Mouse (Mus musculus): ENCODE measurements at regions not wholly inside any gene's neighbourhood (a gene's known extent, or its start where the extent isn't known, plus 50 kb on each side); places are given as distances from the start of the nearest gene placed in this dataset.

DNA sequence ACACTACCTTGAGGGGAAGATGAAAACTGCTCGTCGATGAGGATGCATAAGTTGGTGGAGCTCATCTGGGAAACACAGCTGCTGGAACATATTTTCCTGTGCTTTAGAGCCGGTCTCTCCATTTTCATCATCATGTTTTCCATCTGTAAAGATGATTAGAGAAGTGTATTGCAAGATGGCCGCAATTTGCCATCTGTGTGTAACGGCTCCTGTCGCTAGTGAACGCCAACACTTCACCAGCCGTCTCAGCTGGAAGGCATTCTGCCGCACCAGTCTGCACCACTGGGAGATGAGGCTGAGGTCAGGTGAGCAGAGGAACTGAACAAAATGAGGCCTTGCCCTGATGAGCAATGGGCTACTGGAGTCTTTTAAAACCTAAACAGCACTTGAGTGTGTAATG, 57.4 kb downstream of the Gm21962 start:
- 69% methylated on average over 9 of the region's 9 CpGs for WGBS
- Histone ChIP-seq H3K27ac (no peak overlapping the region), H3K9ac (no peak overlapping the region), H3K4me2 (no peak overlapping the region), H3K36me3 (no peaks in the 10 kb centered on the region), H3K9me3 (no peaks in the 10 kb centered on the region), H3K4me1 (no peaks in the 10 kb centered on the region), H3K4me3 (no peak overlapping the region), H3K27me3 (no peaks in the 10 kb centered on the region)
- no peak for ATAC-seq (ENCODE audit: insufficient number of reproducible peaks, low FRiP score, low TSS enrichment, low read depth)

DNA sequence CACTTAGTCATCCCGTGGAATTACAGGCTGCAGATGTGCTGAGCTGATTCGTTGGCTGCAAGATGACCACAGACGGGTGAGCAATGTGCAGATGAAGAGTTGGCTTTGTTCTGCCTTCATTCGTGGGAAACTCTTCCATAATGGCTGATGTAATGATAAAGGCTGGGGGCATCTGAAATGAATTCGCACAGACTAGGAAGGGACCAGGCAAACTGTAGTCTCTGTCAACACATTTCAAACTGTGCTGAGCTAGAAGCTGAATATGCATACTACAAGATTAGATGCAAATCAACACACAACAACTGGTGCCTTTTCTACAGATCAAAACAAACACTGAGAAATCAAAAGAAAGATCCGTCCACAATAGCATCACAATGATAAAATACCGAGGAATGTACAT, 58.1 kb downstream of the Gm21962 start:
- Histone ChIP-seq H3K4me1 (no peaks in the 10 kb centered on the region), H3K36me3 (no peaks in the 10 kb centered on the region), H3K4me2 (no peak overlapping the region), H3K9ac (no peak overlapping the region), H3K27me3 (no peaks in the 10 kb centered on the region), H3K4me3 (no peak overlapping the region), H3K9me3 (no peaks in the 10 kb centered on the region), H3K27ac (no peak overlapping the region)
- WGBS, result 78% methylated on average over 7 of the region's 7 CpGs
- ATAC-seq (ENCODE audit: insufficient number of reproducible peaks, low FRiP score, low TSS enrichment, low read depth), result no peak

DNA sequence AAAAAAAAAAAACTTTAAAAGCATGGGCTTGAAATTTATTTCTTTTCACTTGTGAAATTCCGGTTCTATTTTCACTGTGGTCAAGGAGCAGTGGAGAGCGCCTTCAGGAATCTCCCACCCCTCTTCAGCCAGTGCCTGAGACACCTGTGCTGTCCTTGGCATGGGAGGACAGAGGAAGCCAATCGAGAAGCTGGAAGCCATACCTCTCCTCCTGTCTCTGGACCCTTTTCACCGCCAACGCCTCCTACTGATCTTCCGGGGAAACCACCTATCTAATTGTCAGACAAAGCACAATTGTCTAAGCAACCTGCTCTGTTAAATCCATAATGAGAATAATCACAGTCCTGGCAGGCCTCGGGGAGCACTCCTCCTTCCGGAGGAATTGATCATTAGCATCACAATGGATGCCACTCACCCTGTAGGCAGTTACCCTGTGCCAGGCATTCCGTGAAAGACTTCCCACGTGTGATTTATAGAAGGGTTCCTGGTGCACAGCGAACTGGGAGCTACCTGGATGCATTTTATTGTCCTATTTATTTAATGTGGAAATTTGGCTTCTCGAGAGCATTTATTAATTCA, 66.0 kb downstream of the Gm21962 start:
- no peak for ATAC-seq (ENCODE audit: insufficient number of reproducible peaks, low FRiP score, low TSS enrichment, low read depth)
- no peaks in the 10 kb centered on the region for H3K4me1 ChIP-seq

DNA sequence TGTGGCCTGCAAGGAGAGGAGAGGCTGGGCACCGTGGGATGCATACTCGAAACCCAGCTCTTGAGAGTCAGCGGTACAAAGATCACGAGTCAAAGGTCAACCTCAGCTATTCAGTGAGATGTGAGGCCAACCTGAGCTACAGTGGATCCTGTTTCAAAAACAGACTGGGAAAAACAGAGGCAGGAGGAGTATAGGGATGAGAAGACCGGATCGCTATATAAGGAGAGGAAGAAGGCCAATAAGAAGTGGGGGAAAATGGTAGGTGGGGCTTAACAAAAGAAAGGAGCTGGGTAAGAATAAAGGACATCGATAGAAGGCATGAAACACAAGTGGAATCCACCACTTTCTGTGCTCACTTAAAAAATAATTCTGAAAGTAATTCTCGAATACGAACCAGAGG, 70.2 kb downstream of the Gm21962 start:
- H3K36me3 ChIP-seq, result no peaks in the 10 kb centered on the region
- no peaks in the 10 kb centered on the region for H3K9me3 ChIP-seq
- no peak for ATAC-seq (ENCODE audit: insufficient number of reproducible peaks, low FRiP score, low TSS enrichment, low read depth)
- WGBS, result 60% methylated on average over 9 of the region's 9 CpGs
- H3K4me3 ChIP-seq, result no peak overlapping the region
- H3K9ac ChIP-seq, result no peak overlapping the region
- no peaks in the 10 kb centered on the region for H3K4me1 ChIP-seq
- H3K4me2 ChIP-seq, result no peak overlapping the region
- H3K27me3 ChIP-seq, result no peaks in the 10 kb centered on the region
- H3K27ac ChIP-seq, result no peak overlapping the region

More for the DNA sequence above, 66.0 kb downstream of the Gm21962 start:
- Histone ChIP-seq H3K36me3 (no peaks in the 10 kb centered on the region), H3K4me2 (no peak overlapping the region), H3K9ac (no peak overlapping the region), H3K4me3 (no peak overlapping the region), H3K27me3 (no peaks in the 10 kb centered on the region), H3K27ac (no peak overlapping the region), H3K9me3 (no peaks in the 10 kb centered on the region)
- WGBS, result 55% methylated on average over 12 of the region's 12 CpGs

DNA sequence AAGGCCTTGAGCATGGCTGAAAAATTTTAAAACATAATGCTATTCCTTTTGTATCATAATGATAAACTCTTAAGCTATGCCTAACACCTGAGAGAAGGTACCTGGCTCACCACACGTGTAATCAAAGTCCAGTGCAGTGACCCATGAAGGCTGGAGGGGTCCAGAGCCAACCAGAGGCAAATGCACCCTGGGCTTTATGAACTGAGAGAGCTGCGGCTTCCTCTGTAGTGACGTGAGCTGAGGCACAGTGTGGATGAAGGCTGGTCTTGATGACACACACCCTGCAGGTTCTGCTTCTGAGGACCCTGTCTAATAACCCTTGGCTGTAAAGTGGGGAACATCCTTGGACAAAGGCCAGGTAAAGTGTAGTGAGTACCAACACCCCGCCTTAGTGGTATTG, 70.8 kb downstream of the Gm21962 start:
- no peak for ATAC-seq (ENCODE audit: insufficient number of reproducible peaks, low FRiP score, low TSS enrichment, low read depth)
- Histone ChIP-seq H3K9me3 (no peaks in the 10 kb centered on the region), H3K36me3 (no peaks in the 10 kb centered on the region), H3K27me3 (no peaks in the 10 kb centered on the region), H3K4me3 (no peak overlapping the region), H3K27ac (no peak overlapping the region), H3K4me2 (no peak overlapping the region), H3K4me1 (no peaks in the 10 kb centered on the region), H3K9ac (no peak overlapping the region)
- WGBS, result 60% methylated on average over 4 of the region's 4 CpGs

DNA sequence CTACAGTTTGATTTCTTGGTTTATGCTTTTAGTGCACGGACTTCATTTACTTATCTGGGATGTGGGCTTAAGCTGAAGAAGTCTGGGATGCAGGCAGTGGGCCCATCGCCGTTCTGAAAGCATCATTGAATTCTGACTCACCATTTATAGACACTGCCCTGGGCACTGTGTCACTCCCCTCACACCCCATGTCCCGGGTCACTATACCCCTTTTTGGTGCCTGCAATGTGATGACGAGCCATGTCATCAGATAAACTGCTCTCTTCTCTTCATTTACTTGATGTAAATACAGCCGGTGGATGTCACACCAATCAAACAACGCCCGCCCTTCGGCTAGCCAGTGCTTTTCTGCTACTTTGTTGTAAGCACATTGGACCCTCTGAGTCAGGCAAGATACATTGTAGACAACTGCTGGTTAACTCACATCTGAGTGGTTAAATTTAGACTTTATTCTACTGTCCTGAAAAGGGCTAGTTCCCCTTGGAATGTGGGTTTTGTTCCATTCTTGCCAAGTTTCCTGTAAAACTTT, 80.5 kb downstream of the Gm21962 start:
- Histone ChIP-seq H3K36me3 (no peaks in the 10 kb centered on the region), H3K9ac (no peak overlapping the region), H3K4me2 (no peak overlapping the region), H3K27ac (no peak overlapping the region), H3K4me1 (peaks cover 10% of the 10 kb centered on the region), H3K9me3 (no peaks in the 10 kb centered on the region), H3K4me3 (no peak overlapping the region), H3K27me3 (no peaks in the 10 kb centered on the region)
- ATAC-seq (ENCODE audit: insufficient number of reproducible peaks, low FRiP score, low TSS enrichment, low read depth), result no peak
- WGBS, result 86% methylated on average over 9 of the region's 9 CpGs

DNA sequence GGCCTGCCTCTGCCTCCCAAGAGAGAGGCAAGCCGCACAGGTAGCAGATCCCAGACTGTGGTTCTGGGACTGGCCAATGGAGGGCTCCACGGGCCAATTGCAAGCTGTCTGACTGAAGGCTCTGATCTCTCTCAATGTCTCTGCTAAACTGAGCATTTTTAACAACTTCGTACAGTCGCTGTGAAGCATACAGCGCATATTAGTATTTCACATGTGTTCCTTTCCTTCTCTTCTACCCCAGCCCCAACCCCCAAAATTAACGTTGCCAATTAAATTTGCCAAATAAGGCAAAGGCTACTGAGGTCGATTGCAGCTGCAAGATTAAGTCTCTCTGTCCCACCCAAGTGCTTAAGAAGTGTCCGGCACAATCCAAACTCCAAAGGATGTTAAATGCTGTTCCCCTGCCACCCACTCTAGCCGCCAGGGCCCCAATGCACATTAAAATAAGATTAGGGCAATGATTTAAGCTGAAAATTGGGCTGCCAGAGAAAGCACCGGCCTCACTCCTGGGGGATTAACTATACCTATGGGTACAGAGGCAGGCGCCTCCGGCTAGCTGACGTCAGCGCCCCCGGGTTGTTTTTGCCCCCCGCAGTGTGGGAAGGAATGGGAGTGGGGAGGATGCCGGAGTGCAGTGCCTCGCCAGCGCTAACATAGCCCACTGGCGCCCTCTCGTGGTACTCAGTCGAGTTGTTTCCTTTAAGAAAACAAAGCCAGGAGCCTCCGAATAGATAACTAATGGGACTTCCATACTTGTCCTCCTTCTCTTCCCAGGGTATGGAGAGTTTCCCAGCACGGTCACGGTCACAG, 81.3 kb downstream of the Gm21962 start:
- ATAC-seq (ENCODE audit: insufficient number of reproducible peaks, low FRiP score, low TSS enrichment, low read depth), result peak; percentile 87
- Histone ChIP-seq H3K4me2 (peak overlapping the region; percentile 49), H3K9ac (no peak overlapping the region), H3K27ac (0 out of 2 replicates have a peak overlapping the region, but pooled peaks have one; percentile 30), H3K36me3 (no peaks in the 10 kb centered on the region), H3K4me1 (peaks cover 10% of the 10 kb centered on the region), H3K27me3 (no peaks in the 10 kb centered on the region), H3K4me3 (peak overlapping the region; percentile 31), H3K9me3 (no peaks in the 10 kb centered on the region)
- 8% methylated on average over 25 of the region's 25 CpGs for WGBS

DNA sequence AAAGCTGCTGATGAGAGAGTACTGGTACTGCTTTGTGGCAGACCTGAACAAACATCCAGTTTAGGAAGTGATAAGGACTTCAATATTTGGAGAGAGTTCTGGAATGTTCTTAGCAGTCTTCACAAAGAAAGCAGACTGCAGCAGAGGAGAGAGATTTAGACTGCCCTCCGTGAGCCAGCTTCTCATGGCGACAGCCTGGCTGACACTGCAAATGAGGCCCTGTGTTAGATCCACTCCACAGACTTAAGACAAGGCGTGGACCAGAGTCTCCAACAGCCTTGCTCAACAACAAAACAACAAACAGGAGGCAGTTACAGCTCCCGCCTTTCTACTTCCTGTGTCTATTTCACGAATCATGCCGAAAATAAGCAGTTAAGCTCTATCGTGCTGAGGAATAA, 81.9 kb downstream of the Gm21962 start:
- no peak overlapping the region for H3K9ac ChIP-seq
- peak overlapping the region; percentile 31; the same call in 1 of the 2 replicates for H3K4me3 ChIP-seq
- no peaks in the 10 kb centered on the region for H3K9me3 ChIP-seq
- peaks cover 10% of the 10 kb centered on the region for H3K4me1 ChIP-seq
- no peak overlapping the region for H3K27ac ChIP-seq
- no peak for ATAC-seq (ENCODE audit: insufficient number of reproducible peaks, low FRiP score, low TSS enrichment, low read depth)
- H3K36me3 ChIP-seq, result no peaks in the 10 kb centered on the region
- H3K4me2 ChIP-seq, result peak overlapping the region; percentile 49
- no peaks in the 10 kb centered on the region for H3K27me3 ChIP-seq
- 58% methylated on average over 7 of the region's 7 CpGs for WGBS

DNA sequence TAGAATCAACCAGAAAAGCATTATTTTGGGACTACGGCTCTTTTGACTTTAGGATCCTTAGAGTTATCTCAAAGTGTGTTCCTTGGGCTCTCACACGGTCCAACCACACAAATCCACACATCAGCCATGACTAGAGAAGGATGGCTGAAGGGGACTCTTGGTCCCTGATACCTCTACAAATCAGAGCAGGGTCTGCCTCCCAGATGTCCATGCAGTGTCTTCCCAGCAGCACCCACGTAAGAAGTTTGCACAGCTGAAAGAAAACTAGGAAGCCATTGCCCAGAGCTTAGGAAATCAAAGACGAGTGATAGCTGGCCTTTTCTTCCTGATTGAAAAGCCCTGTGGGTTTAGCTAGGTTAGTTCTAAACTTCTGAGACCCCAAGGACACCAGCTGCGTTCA, 84.1 kb downstream of the Gm21962 start:
- H3K4me1 ChIP-seq, result peaks cover 10% of the 10 kb centered on the region
- H3K9me3 ChIP-seq, result no peaks in the 10 kb centered on the region
- H3K4me2 ChIP-seq, result no peak overlapping the region
- H3K27ac ChIP-seq, result no peak overlapping the region
- ATAC-seq (ENCODE audit: insufficient number of reproducible peaks, low FRiP score, low TSS enrichment, low read depth), result no peak
- no peak overlapping the region for H3K4me3 ChIP-seq
- H3K27me3 ChIP-seq, result no peaks in the 10 kb centered on the region
- WGBS, result 87% methylated on average over 5 of the region's 5 CpGs
- H3K36me3 ChIP-seq, result no peaks in the 10 kb centered on the region
- no peak overlapping the region for H3K9ac ChIP-seq

DNA sequence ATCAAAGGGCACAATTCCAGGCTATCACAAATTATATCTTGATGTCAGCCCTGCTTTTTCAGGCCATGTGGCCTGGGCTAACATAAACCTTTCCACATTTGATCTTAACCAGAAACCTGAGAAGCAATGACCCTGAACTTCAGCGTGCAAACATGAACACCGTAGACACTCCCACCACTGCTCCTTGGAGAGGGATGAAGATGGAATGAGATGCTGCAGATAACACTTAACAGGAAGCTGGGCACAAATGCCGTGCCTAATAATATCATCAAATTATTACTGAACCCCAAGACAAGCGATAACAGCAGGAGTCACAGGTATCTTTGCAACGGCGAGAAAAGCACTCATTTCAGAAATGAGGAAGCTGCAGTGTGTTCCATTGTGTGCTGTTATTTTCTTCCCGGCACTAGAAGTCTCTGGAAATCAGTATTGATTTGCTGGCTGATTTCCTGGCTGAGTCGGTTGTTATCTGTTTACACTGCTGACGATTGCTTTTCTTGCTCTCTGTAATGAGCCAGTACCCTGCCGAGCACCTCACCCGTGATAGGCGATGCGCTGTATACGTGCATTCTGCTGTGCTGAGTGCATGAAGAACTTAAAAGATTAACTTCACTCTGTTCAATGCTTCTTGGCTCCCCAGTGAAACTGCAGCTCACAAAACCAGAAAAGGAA, 91.0 kb downstream of the Gm21962 start:
- H3K4me2 ChIP-seq, result no peak overlapping the region
- H3K27ac ChIP-seq, result no peak overlapping the region
- no peaks in the 10 kb centered on the region for H3K36me3 ChIP-seq
- no peak for ATAC-seq (ENCODE audit: insufficient number of reproducible peaks, low FRiP score, low TSS enrichment, low read depth)
- H3K9me3 ChIP-seq, result no peaks in the 10 kb centered on the region
- H3K9ac ChIP-seq, result no peak overlapping the region
- WGBS, result 73% methylated on average over 14 of the region's 14 CpGs
- no peak overlapping the region for H3K4me3 ChIP-seq
- no peaks in the 10 kb centered on the region for H3K27me3 ChIP-seq
- no peaks in the 10 kb centered on the region for H3K4me1 ChIP-seq

DNA sequence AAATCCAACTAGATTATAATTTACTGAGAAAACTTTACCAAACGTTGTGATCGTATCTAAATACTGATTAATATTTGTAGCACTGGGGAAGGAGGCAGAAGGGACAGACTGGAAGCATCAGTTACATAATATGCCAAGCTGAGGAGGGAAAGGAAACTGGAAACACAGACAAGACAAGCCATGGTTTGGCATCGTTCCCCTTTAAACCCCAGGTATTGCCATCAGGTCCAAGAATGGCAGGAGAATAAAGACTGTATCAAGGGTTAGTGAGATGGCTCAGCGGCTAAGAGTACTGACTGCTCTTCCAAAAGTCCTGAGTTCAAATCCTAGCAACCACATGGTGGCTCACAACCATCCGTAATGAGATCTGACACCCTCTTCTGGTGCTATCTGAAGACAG, 92.1 kb downstream of the Gm21962 start:
- no peak overlapping the region for H3K9ac ChIP-seq
- 90% methylated on average over 5 of the region's 5 CpGs for WGBS
- no peak overlapping the region for H3K4me3 ChIP-seq
- H3K9me3 ChIP-seq, result no peaks in the 10 kb centered on the region
- no peaks in the 10 kb centered on the region for H3K27me3 ChIP-seq
- ATAC-seq (ENCODE audit: insufficient number of reproducible peaks, low FRiP score, low TSS enrichment, low read depth), result no peak
- H3K4me2 ChIP-seq, result no peak overlapping the region
- no peaks in the 10 kb centered on the region for H3K4me1 ChIP-seq
- H3K36me3 ChIP-seq, result no peaks in the 10 kb centered on the region
- H3K27ac ChIP-seq, result no peak overlapping the region

DNA sequence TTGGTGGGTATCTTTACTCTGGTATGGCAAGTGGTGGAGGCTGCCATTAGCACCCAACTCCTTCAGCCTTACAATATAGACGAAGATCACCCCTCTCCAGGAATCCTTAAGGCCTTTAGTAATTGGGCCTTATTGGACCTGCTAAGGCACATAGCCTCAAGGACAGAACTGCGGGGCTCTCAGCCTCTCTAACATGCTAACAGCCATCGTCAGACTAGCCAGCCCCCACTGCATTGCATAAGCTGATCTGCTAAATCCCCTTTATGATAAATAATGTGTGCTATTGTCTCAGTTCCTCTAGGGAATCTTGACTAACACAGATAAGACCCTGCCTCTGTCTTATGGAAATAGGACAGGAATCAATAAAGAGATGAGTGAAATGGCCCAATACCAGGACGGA, 95.7 kb upstream of the H2afz start:
- no peak overlapping the region for H3K27ac ChIP-seq
- no peaks in the 10 kb centered on the region for H3K36me3 ChIP-seq
- no peak overlapping the region for H3K4me3 ChIP-seq
- H3K4me1 ChIP-seq, result no peaks in the 10 kb centered on the region
- H3K27me3 ChIP-seq, result no peaks in the 10 kb centered on the region
- ATAC-seq (ENCODE audit: insufficient number of reproducible peaks, low FRiP score, low TSS enrichment, low read depth), result no peak
- WGBS, result 87% methylated on average over 4 of the region's 4 CpGs
- no peaks in the 10 kb centered on the region for H3K9me3 ChIP-seq
- no peak overlapping the region for H3K9ac ChIP-seq
- no peak overlapping the region for H3K4me2 ChIP-seq

Measured in limb, embryonic 15.5 days (tissue).